10 mouse cellular contexts compared by ENCODE assay signal in genomic region chr8:83656484-83657246, GRCm38 (mm10). TPM values are rescaled to one million over a fixed set of nuclear protein-coding genes. Genes with fewer than 3 reads are reported as not detected.
DNase-seq lines count a peak whose midpoint lies in the region; ATAC-seq and TF ChIP-seq lines count a peak whose summit lies in the region.
"Had no signal": no experiment of that assay in that cellular context is flagged by ENCODE, and none has a peak within 500 bp of the region (broad histone marks: within the 10 kb centered on the region; RNA-seq: fewer than 3 reads in every experiment).

No protein-coding gene starts in this region.

- no peak overlapping the region for H3K27ac ChIP-seq in gastrocnemius, adult 2 months
- H3K27ac ChIP-seq in midbrain, embryonic 13.5 days: no peak overlapping the region
- H3K27ac ChIP-seq in midbrain, embryonic 11.5 days (ENCODE audit: low read depth, low read length): no peak overlapping the region
- H3K27ac ChIP-seq: limb, embryonic 12.5 days had no signal

- no peak overlapping the region for H3K4me2 ChIP-seq in midbrain, embryonic 13.5 days (replicated peaks)
- no peak overlapping the region for H3K4me2 ChIP-seq in midbrain, embryonic 11.5 days
- H3K4me2 ChIP-seq: limb, embryonic 12.5 days had no signal

- no peak for DNase-seq in gastrocnemius, adult 2 months
- DNase-seq in gastrocnemius, postnatal 10 days: no peak
- DNase-seq in midbrain, embryonic 11.5 days (ENCODE audit: low spot score, missing footprints): no peak
- peak; percentile 75 for DNase-seq in liver
- peak; percentile 67 to 85 for DNase-seq in lung, postnatal 4 days
- no peak for DNase-seq in layer of hippocampus, postnatal 36 days
- DNase-seq in T-cell, adult 2 months (ENCODE audit: low spot score): no peak

- no peaks in the 10 kb centered on the region for H3K9me3 ChIP-seq in midbrain, embryonic 13.5 days
- H3K9me3 ChIP-seq in midbrain, embryonic 11.5 days (ENCODE audit: control insufficient read depth, low read length): no peaks in the 10 kb centered on the region
- H3K9me3 ChIP-seq: limb, embryonic 12.5 days had no signal

- TF ChIP-seq CTCF in gastrocnemius, adult 2 months (IDR thresholded peaks at IDR 0.05): peak; percentile 35

- ATAC-seq in midbrain, embryonic 13.5 days: no peak
- no peak for ATAC-seq in midbrain, embryonic 11.5 days (ENCODE audit: low FRiP score)
- ATAC-seq: forebrain, embryonic 16.5 days had no signal

- H3K9ac ChIP-seq in midbrain, embryonic 13.5 days (replicated peaks): 0 out of 2 replicates have a peak overlapping the region, but pooled peaks have one; percentile 14
- H3K9ac ChIP-seq in midbrain, embryonic 11.5 days (ENCODE audit: low read length): no peak overlapping the region
- H3K9ac ChIP-seq: limb, embryonic 12.5 days had no signal

- no peak overlapping the region for H3K4me3 ChIP-seq in gastrocnemius, adult 2 months
- H3K4me3 ChIP-seq in midbrain, embryonic 13.5 days (replicated peaks): no peak overlapping the region
- H3K4me3 ChIP-seq in midbrain, embryonic 11.5 days (ENCODE audit: low read depth, low read length): no peak overlapping the region
- H3K4me3 ChIP-seq: limb, embryonic 12.5 days had no signal

- 85% methylated on average over 13 of the region's 13 CpGs for WGBS in midbrain, embryonic 13.5 days
- 79% methylated on average over 13 of the region's 13 CpGs for WGBS in midbrain, embryonic 11.5 days

- H3K27me3 ChIP-seq in midbrain, embryonic 13.5 days: no peaks in the 10 kb centered on the region
- no peaks in the 10 kb centered on the region for H3K27me3 ChIP-seq in midbrain, embryonic 11.5 days (ENCODE audit: control insufficient read depth, insufficient read depth, low read length)
- H3K27me3 ChIP-seq: limb, embryonic 12.5 days had no signal

- H3K36me3 ChIP-seq in midbrain, embryonic 13.5 days: peaks cover 20% of the 10 kb centered on the region
- no peaks in the 10 kb centered on the region; the same call in 1 of the 2 replicates for H3K36me3 ChIP-seq in midbrain, embryonic 11.5 days (ENCODE audit: control insufficient read depth, insufficient read depth, low read length)

- H3K4me1 ChIP-seq in midbrain, embryonic 13.5 days (replicated peaks): peaks cover 42% of the 10 kb centered on the region
- H3K4me1 ChIP-seq in midbrain, embryonic 11.5 days (ENCODE audit: control insufficient read depth, insufficient read depth, low read length): peaks cover 30% of the 10 kb centered on the region

- intact Hi-C loops in gastrocnemius, adult 2 months (cut with DNase I): no loop called here

RNA-seq across cellular contexts. Expression of gene Gipc1, which starts 4.2 kb away (rescaled TPM):
- 10 to 100 TPM; 17.8 to 20.3 TPM for total RNA-seq in gastrocnemius, adult 2 months (2021)
- 10 to 100 TPM; 28.0 to 34.5 TPM for total RNA-seq in gastrocnemius, postnatal 10 days (2021)
- polyA plus RNA-seq in midbrain, embryonic 13.5 days (2015; fragmentation: Nextera tagmentation; extraction: Ambion mirVana): 164 and 172 TPM in 2 replicates
- polyA plus RNA-seq in midbrain, embryonic 11.5 days (2014; fragmentation: Nextera tagmentation; extraction: Ambion mirVana): 184 TPM in 2 replicates
- total RNA-seq in layer of hippocampus, postnatal 36 days (2021): 10 to 100 TPM; 56.9 to 58.1 TPM

RNA-seq across cellular contexts. Expression of gene Ptger1, which starts 9.8 kb away (rescaled TPM):
- under 1 TPM; 0.08 to 0.39 TPM for total RNA-seq in gastrocnemius, adult 2 months (2021)
- total RNA-seq in gastrocnemius, postnatal 10 days (2021): under 1 TPM; 0.14 to 0.38 TPM
- polyA plus RNA-seq in midbrain, embryonic 13.5 days (2015; fragmentation: Nextera tagmentation; extraction: Ambion mirVana): 0.75 and 0.81 TPM in 2 replicates
- 0.31 and 0.37 TPM in 2 replicates for polyA plus RNA-seq in midbrain, embryonic 11.5 days (2014; fragmentation: Nextera tagmentation; extraction: Ambion mirVana)
- 1 to 10 TPM in 1 of 2 experiments, under 1 TPM in 1; 1.00 to 1.4 TPM for total RNA-seq in layer of hippocampus, postnatal 36 days (2021)

RNA-seq across cellular contexts. Expression of gene Pkn1, which starts 42.3 kb away (rescaled TPM):
- 10 to 100 TPM; 25.8 to 29.9 TPM for total RNA-seq in gastrocnemius, adult 2 months (2021)
- 10 to 100 TPM; 53.4 to 54.7 TPM for total RNA-seq in gastrocnemius, postnatal 10 days (2021)
- polyA plus RNA-seq in midbrain, embryonic 13.5 days (2015; fragmentation: Nextera tagmentation; extraction: Ambion mirVana): 22.7 and 23.3 TPM in 2 replicates
- 18.6 and 20.3 TPM in 2 replicates for polyA plus RNA-seq in midbrain, embryonic 11.5 days (2014; fragmentation: Nextera tagmentation; extraction: Ambion mirVana)
- 10 to 100 TPM; 53.0 to 54.8 TPM for total RNA-seq in layer of hippocampus, postnatal 36 days (2021)

RNA-seq across cellular contexts. Expression of gene Dnajb1, which starts 48.7 kb away (rescaled TPM):
- total RNA-seq in gastrocnemius, adult 2 months (2021): 10 to 100 TPM in 1 of 2 experiments, 1 to 10 TPM in 1; 3.6 to 11.8 TPM
- 10 to 100 TPM; 10.3 to 11.7 TPM for total RNA-seq in gastrocnemius, postnatal 10 days (2021)
- polyA plus RNA-seq in midbrain, embryonic 13.5 days (2015; fragmentation: Nextera tagmentation; extraction: Ambion mirVana): 56.6 and 61.5 TPM in 2 replicates
- 61.1 and 71.3 TPM in 2 replicates for polyA plus RNA-seq in midbrain, embryonic 11.5 days (2014; fragmentation: Nextera tagmentation; extraction: Ambion mirVana)
- total RNA-seq in layer of hippocampus, postnatal 36 days (2021): 10 to 100 TPM; 46.3 to 51.8 TPM

RNA-seq across cellular contexts. Expression of gene Tecr, which starts 48.9 kb away (rescaled TPM):
- 100 to 1,000 TPM; 416 to 566 TPM for total RNA-seq in gastrocnemius, adult 2 months (2021)
- total RNA-seq in gastrocnemius, postnatal 10 days (2021): 100 to 1,000 TPM; 422 to 448 TPM
- 820 and 847 TPM in 2 replicates for polyA plus RNA-seq in midbrain, embryonic 13.5 days (2015; fragmentation: Nextera tagmentation; extraction: Ambion mirVana)
- 680 and 686 TPM in 2 replicates for polyA plus RNA-seq in midbrain, embryonic 11.5 days (2014; fragmentation: Nextera tagmentation; extraction: Ambion mirVana)
- 100 to 1,000 TPM; 511 to 514 TPM for total RNA-seq in layer of hippocampus, postnatal 36 days (2021)

Comparison
In these comparisons a context has a peak if more than half of its experiments do, and no peak if none do; other contexts are left out.
1. DNase-seq: peak in liver (single experiment) and lung, postnatal 4 days (2 of 2); none in gastrocnemius, adult 2 months (single experiment), gastrocnemius, postnatal 10 days (single experiment), midbrain, embryonic 11.5 days (single experiment), layer of hippocampus, postnatal 36 days (0 of 2) and T-cell, adult 2 months (single experiment).